Mouse (Mus musculus) left cerebral cortex, adult 8-10 months (tissue): ENCODE measurements around the gene Enpep. TPM values are rescaled to one million over a fixed set of nuclear protein-coding genes. Genes with fewer than 3 reads are reported as not detected.

ENCODE experiments used
- DNase-seq, 2 experiments: peaks; one replicate each; pipeline ENCODE4 v3.0.0; 2022; ENCODE audit warnings: low spot score in 2 of 2
- total RNA-seq, 4 experiments: library from RNA; stranded (reverse); gene quantifications; 2 replicates each; pipeline ENCODE4 v1.2.4; 2022

Enpep gene
- total RNA-seq, 4 experiments from 2014 or later = 1.3 to 2.0 (median 1.6) TPM

DNA sequence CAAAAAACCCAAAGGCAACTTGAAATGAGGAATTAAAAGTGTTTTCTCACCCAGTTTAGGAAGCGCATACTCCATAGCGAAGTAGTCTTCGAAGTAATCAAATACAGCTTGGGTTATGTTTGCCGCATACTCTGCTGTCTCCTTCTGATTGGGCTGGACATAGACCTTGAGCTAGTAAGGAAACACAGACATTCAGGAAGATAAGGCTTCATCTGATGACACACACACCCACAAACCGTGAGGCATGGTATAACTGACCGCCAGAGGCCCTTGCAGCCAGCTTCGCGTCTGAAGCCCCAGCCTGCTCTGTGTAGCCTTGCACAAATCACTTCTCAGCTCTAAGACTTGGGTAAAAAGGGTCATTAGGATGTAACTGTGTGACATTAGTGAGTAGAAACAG is 20.0 kb downstream of the Enpep start:
- no peak for DNase-seq

DNA sequence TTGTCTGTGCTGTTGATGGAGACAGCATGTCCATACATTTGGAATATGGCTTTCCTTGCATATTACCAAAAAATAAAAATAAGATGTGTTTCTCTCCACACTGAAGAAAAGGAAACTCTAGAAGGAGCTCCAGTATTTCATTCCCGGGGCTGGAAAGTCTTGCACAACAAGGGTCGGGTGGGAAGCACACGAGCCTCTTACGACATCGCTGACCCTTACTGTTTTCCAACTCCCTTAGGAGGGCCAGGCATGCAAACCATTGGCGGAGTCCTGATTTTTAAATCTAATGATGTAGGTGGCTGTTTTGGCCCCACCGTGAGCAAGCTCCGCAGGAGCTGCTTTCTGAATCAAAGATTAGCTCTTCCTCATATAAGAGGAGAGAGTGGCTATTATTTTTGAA is 20.6 kb downstream of the Enpep start:
- DNase-seq = no peak

DNA sequence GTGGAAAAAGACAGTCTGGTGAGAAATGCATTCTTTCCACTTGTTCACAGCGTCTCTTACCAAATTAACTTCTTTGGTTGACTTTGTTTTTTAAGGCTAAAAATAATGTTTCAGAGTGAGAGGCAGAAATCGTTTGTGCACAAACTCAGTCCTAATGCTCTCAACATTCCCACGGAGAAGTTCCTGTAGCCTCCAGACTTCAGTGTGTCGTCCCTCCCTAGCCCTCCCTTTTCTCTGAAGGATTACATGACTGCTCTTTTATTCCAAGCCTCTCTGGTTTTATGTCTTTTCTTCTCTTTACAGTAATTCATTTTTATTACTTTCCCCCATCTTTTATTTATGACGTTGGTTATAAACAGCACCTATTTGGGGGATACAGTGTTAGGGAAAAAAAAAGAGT is 22.6 kb downstream of the Enpep start:
- DNase-seq = no peak

DNA sequence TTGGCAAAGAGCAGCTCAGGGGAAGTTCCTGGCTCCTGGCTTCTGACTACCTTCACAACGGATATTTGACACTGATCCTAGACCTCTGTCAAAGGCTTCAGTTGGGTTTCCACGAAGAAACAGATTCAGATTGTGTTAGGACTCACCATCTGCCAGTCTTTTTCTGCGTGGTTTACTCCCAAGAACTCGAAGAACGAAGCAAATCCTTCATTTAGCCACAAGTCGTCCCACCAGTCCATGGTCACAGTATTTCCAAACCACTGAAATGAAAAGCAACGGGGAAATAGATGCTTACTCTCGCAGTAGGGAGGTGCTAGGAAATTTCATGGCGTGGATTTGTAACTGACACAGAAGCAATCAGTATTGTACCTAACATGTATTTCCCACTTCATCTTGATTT is 23.6 kb downstream of the Enpep start:
- peak in 1 of 2 experiments; percentile 7 for DNase-seq

DNA sequence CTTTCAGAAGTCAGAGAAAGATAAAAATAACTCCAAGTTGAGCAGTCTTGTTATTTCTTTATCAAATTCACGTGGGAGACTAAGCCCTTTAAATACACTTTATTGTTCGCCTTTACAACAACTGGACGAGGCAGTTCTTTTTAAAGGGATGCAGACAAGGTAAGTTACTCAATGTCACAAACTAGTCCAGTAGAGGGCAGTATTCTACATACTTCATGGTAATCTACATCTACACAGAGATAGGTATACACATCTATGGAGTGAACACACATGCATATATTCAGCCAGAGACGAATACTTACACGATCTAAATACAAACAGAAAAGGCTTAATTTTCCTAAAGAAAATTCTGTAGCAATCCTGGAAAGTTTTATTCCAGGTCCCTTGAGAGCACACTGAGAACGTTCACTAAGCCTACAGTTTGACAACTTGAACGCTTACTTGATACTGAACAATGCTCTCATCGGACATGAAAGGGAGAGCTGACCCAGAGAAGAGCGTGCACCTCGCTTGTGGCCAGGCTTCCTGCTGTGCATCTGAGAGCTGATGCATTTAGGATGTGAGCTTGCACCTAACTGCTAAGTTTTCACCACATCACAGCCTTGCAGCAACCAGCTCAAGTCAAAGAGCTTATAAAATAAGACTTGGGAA is 24.3 kb downstream of the Enpep start:
- DNase-seq = no peak

DNA sequence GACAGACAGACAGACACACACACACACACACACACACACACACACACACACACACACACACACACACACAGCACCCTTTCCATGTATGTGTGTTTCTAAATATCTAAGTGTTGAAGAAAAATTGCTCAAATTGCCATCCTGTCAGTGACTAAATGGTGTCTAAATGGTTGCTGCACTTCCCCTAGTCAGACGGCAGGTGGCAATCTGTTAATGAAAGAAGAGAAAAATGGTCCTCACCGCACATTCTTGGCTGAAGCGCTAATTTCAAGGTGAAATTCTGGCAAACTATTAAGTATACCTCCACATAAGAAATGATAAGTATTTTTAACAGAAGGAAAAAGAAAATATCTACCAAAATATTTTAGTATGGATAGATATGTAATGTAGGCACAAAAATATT is 28.6 kb downstream of the Enpep start:
- no peak for DNase-seq

DNA sequence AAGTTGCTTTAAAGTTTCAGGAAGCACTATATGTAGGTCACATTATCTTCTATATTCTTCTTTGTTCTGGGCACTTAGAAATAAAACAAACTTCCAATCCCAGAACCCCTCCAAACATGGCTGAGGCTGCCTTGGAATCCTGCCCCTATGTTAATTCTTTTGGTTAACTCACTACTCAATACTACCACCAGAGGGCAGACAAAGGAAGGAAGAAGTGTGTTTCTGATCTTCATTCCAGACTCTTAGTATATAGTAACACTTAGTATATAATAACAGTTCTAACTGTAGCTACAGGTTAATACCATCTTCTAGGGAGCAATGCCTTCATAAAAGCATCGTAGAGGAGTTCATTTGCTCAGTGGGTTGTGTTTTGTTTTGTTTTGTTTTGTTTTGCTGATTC is 32.6 kb downstream of the Enpep start:
- DNase-seq = no peak

DNA sequence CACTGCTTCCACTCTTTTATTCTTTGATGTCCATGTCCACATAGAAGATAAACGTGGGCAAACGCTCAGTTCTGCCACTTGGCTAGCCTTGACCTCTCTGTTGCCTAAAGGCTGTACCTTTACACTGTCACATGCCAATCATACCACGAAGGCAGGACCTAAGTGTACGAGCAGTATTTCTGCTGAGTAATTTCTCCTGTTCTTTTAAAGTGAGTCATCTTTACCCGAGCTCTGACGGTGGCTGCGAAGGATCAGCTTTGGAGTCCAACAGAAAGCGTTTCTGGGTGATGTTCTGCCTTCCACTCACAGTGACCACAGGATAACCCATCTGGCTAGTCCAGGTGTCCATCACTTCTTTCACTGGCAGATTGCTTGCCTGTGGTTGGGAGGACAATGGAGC is 33.9 kb downstream of the Enpep start:
- DNase-seq = no peak

DNA sequence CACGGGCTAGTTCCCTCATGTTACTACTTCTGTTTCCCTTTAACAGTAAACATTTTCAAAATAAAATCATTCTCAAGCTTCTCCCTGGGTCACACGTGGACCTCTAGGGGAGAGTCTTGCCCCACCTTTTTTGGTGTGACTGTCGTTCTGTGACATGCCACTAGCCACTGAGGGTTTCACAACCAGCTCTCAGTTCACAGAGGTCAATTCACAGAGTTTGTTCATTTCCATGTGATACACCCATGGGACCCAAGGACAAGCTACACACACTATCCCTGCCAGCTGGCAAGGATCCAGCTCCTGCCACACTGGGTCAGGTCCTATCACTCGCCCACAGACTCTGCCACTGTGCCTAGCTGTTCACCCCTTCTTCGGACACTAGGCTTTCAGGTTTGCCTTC is 35.5 kb downstream of the Enpep start:
- no peak for DNase-seq

DNA sequence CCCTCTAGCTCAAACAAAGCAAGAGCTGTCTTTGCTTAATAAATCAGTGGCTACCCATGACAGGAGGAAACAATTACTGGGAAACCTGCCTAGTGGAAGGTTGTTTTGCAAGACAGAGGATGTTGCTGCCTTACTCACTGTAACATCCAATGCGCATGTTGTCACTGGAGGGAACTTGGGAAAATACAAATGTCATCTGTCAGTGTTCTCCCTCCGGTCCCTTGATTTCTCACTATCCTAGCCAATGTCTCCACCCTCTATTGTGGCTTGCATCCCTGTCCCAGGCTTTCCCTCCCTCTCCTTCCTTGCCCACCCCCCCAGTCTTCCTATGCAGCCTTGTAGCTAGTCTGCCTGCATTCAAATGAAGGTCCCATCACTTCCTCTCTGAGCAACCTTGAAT is 36.6 kb downstream of the Enpep start:
- DNase-seq = no peak

DNA sequence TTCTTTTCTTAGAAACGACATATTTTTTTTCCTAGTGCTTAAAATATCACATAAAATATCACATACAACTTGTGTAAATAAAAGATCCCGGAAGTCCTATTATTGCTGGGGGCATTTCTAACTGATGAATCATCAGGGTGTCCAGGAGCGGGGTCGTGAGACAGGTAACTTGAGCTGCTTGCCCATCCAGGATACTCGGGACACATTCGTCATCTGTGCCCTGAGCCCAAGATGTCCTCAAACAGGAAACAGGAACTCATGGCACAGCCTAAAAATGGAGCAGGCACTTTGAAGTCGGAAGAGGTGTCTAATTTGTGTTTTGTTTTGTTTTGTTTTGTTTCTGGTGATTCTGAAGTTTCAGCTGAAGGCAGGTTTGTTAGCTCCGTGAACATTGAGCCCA is 43.0 kb downstream of the Enpep start:
- no peak for DNase-seq

DNA sequence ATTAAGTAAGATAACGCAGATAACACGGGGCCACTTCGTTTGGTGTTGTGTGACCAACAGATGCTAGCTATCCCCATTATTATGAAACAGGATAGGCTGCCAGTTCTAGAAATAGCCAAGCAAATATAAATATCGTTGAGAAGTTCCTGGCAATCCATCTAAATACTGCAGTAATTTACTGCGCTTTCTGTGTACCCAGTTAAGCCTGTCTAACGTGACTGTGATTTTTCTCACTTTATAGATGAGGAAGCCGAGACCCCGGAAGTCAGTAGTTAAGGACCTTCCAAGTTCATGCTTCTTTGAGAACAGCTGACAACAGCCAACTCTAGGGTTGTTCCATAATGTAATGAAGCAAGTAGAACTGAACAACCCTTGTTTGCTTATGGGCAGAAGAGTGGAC is 45.4 kb downstream of the Enpep start:
- DNase-seq = no peak

DNA sequence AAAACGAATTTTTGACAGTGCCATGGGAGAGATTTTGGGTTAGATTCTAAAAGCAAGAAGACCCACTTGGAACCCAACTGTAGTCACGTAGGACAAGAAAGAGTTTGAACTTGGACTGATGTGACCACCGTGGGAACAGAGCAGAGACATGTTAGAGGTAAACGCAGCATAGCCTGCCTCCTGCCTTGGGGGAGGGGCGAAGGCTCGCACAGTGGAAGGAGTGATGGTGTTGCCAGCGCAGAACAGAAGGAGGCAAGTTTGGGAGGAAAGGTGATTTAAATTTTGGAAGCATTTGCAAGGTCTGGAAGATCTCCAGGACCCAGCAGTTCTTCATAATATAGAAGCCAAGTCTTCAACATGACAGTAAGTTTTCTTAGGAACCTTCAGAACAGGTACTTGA is 46.1 kb downstream of the Enpep start:
- DNase-seq = no peak

DNA sequence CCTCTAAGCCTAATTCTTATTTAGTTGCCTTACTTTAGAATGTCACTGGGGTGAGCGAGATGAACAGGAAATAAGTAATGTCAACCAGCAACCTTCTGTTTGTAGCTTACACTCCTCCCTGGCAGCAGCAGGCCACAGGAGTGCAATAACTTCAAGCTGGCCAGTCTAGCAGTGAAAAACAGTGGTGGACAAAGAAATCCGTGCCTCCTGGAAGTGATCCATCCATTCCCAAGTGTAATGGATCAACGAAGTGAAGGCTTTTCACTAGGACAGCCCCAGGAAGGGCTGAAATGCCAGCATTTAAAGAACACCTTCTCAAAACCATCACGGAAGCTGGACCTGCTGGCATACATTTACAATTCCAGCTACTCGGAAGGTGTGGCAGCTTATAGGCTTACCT is 48.2 kb downstream of the Enpep start:
- no peak for DNase-seq

DNA sequence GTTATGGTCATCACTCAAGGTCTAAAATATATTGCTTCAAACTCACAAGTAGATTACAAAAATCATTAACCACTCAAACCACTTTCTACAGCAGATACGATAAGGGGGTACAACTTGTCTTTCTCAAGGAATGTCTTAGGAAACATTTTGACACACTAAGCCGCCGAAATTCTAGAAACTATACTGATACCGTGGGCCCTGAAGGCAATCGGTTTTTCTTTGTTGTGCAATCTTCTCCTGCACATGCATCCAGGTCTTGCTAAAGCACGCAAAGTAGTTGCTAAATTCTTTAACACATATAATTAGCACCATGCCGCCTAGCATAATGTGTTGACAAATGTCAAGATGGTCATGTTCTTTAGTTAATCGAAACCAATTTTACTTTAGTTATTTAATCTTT is 53.1 kb downstream of the Enpep start:
- DNase-seq = no peak

DNA sequence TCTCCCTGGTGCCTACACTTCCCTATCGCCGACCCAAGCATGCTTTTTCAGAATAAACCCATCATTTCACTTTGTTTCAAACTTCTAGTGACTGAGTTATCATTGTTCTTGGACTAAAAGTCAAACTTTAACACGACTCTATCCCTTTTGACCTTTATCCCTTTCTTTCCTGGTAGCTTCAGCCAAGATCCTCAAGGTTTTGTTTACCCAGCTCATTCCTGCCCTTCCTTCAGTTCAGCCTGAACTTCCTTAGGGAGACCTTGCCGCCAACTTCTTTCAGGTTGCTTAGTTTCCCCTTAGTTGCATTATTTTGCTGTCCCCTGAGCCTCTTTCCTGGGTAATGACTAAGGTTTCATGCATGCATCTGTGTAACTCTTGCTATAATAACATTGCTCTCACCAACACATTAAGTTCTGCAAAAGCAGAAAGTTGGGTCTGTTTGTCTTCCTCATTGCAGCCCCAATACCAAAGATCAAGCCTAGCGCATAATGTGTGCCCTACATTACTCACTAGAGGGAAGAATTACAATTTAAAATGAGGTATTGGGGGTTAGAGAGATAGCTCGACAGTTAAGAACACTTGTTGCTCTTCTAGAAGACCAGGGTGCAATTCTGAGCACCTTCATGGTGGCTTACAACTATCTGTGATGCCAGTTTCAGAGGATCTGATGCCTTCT is 59.2 kb downstream of the Enpep start:
- no peak for DNase-seq

DNA sequence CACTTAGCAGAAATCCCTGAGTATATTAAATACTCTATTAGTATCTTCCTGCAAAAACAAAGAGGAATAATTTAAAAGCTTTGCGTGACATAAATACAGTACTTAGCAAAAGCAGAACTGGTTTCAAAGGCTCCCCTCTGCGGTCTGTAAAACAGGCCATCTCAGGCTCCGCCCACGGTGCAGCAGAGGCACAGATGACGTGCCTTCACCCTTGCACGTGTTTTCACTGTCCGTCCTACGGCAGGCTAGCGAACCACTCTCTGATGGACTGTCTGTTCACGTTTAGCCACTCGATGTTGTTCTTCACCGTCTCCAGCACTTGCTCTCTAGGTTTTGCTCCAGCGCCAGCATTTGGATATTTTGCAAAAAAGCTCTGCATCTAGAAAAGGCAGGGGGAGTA is 62.5 kb downstream of the Enpep start:
- DNase-seq = no peak

DNA sequence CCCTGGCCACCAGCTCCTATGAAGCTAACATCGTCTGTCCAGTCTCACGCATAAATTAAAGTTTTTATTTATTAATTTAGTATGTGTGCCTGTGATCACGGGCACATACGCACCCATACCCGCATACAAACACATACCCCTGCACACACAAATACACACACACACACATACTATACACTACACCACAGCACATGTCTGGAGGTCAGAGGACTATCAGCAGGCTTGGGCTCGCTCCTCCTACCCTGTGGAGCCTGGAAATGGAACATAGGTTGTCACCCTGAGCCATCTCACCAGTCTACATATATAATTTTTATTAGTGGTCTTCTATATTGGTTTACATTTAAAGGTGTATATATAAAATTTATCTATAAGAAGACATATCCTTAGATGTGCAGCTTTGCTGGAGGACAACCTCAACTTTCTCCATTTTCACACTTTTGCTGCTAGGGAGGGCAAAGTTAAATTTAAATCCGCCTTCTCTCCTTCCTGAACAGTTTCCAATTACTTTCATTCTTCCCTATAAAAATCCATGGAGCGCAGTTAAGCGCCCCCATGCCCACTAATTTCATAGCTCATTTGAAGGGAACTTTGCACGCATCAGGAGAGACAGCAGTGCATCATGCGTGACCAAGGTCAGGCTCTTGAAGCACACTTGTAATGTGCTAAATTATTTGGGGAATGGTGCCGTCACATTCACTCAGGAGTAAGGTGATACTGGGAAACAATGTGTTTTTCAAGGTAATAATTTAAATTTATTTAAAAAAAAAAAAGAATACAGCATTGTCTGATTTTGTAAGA is 63.4 kb downstream of the Enpep start:
- no peak for DNase-seq

DNA sequence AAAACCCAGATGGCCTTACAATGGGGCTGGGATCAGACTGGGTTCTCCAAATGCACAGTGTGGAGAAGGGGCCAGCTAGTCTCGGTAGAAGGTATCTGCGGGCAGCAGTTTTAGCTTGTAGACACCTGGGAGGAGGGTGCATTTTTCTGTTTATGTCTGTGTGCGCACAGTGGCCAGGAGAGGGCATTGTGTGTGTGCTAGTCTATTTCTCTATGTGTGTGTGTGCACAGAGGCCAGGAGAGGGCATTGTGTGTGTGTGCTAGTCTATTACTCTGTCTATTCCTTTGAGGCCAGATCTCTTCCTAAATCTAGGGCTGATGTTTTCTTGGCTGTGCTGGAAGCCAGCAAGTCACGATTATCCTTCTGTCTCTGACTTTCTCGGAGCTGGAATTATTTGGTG is 74.0 kb downstream of the Enpep start:
- DNase-seq = no peak

DNA sequence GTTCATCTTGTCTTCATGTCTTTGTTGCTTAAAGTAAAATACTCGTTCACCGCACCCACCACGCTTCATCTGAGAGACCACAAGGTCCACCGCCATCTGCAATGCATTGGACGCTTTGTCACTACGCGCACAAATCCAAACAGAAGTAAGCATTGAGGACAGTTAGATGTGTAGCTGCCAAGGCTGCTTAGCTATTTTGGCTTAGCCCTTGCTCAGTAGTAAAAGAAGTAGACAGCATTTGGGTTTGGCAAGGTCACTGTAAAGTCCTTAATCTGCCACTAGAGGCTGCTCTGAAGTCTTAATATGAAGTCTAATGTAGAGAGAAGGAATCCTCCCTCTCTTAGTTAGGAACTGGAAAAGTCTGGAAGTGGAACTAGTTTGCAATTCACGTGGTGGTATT is 75.8 kb downstream of the Enpep start:
- no peak for DNase-seq

DNA sequence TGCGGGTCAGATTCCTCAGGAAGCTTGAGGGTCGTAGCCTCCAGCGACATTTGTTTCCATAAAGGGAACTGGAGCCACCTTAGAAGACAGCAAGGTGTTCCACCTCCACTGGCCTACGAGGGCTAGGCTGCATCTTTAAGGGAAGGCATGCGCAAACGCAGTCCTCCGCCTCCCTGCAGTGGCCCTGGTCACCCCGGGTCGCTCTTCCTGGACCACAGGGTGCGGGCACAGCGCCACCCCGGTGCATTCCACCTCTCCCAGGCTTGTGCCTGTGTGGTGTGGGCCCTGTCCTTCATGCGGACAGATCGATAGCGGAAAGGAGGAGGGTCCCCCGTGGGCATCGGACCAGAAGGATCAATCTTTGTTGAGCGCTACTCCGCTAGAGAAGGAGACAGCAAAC is 76.2 kb downstream of the Enpep start:
- DNase-seq = no peak

DNA sequence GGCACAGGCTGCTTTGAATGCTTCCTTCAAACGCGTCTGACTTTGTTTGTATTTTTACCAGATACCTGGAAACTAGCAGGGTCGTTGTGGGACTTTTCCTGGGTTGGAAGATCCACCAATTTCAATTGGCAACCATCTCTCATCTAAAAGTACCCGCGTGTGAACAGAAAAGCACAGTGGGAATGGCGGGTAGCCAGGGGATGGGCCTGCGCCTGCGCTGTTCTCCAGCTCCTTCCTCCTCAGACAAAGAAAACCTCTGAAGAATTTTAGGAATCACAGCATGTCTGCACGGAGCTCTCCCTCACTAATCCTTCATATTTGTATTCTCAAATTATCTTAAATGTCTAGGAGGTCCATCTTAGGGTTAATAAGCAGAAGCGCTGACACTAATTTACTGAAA is 78.3 kb downstream of the Enpep start:
- no peak for DNase-seq

DNA sequence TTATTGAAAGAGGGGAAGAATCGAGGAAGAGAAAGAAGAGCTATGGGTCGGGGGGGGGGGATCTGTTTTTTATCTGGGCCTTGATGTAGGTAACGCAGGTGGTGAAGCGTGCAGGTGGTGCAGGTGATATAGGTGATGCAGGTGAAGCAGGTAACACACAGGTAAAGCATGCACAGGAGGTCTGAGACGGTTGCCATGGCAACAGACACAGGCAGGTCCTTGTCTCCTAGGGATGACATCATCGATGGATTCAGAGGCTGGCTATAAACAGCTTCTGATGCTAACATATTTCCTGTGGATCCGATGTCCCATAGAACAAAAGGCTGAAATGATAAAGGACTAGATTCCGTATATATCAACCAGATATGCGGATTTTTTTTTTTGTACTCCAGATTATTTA is 81.5 kb downstream of the Enpep start:
- DNase-seq = no peak
